Mouse (Mus musculus) hindbrain, embryonic 10.5 days (tissue): ENCODE measurements around the gene Acsbg1. TPM values are rescaled to one million over a fixed set of nuclear protein-coding genes. Genes with fewer than 3 reads are reported as not detected.
"Not testable (repeated sequence)": the region's sequence is repeated elsewhere in the genome, so short reads cannot be mapped to it uniquely, and the experiment has no call there.

Experiments
- DNase-seq: peaks from one replicate; pipeline ENCODE4 v3.0.0-alpha.2; 2017; ENCODE audit warnings: low spot score
- H3K27ac ChIP-seq: fragments of 300-500 bp; sonication (generic); 2 replicates; pipeline ENCODE4 v1.5.1; 2016; ENCODE audit warnings: mild to moderate bottlenecking, moderate library complexity
- H3K27me3 ChIP-seq: fragments of 300-500 bp; sonication (generic); 2 replicates; pipeline ENCODE4 v1.6.1; 2016; ENCODE audit warnings: mild to moderate bottlenecking; ENCODE audit not compliant: poor library complexity, insufficient read depth, severe bottlenecking
- H3K36me3 ChIP-seq: fragments of 300-500 bp; sonication (generic); 2 replicates; pipeline ENCODE4 v1.6.1; 2016; ENCODE audit warnings: mild to moderate bottlenecking, moderate library complexity
- H3K4me1 ChIP-seq: fragments of 300-500 bp; sonication (generic); replicated peaks from 2 replicates; pipeline ENCODE4 v1.6.1; 2016; ENCODE audit warnings: mild to moderate bottlenecking
- H3K4me3 ChIP-seq: fragments of 300-500 bp; sonication (generic); 2 replicates; pipeline ENCODE4 v1.5.1; 2016; ENCODE audit warnings: mild to moderate bottlenecking, moderate library complexity
- H3K9me3 ChIP-seq: fragments of 300-500 bp; sonication (generic); 2 replicates; pipeline ENCODE4 v1.6.1; 2016; ENCODE audit warnings: mild to moderate bottlenecking, moderate library complexity
- WGBS: fragments of 180-500 bp; shearing (Covaris S2); methylation state at CpG from one replicate; pipeline ENCODE4 v1.1.7; 2016; 5-methylcytosine and 5-hydroxymethylcytosine counted together
- polyA plus RNA-seq: library from polyadenylated mRNA; unstranded; fragments of >200 nt; fragmentation: Nextera tagmentation; extraction: Ambion mirVana; gene quantifications from 2 replicates; pipeline ENCODE4 v1.2.1, GENCODE M21; 2016

The Acsbg1 gene
- polyA plus RNA-seq, 1 experiment from 2014 or later: 8.7 TPM

- peak; percentile 33 for DNase-seq
- peak overlapping the region; percentile 1; the same call in 1 of the 2 replicates for H3K27ac ChIP-seq
- H3K4me3 ChIP-seq: peak overlapping the region; percentile 46
- H3K4me1 ChIP-seq: peaks cover 19% of the 10 kb centered on the region
- WGBS: 7% methylated on average over 31 of the region's 31 CpGs
- not testable (repeated sequence) for H3K36me3 ChIP-seq, H3K9me3 ChIP-seq
- H3K27me3 ChIP-seq: peaks cover 31% of the 10 kb centered on the region
Observed at GRCm38 (mm10) chr9:54691241-54691805, 29.7 kb upstream of the Acsbg1 start.

- not testable (repeated sequence) for DNase-seq, H3K4me3 ChIP-seq, H3K27ac ChIP-seq, H3K9me3 ChIP-seq, H3K36me3 ChIP-seq
- H3K27me3 ChIP-seq: peaks cover 24% of the 10 kb centered on the region
- WGBS: 81% methylated on average over 2 of the region's 2 CpGs
- peaks cover 19% of the 10 kb centered on the region for H3K4me1 ChIP-seq
Observed at GRCm38 (mm10) chr9:54690697-54691096, 29.0 kb upstream of the Acsbg1 start.

GRCm38 (mm10) chr9:54689446-54689845, 27.8 kb upstream of the Acsbg1 start:
- H3K9me3 ChIP-seq: no peaks in the 10 kb centered on the region
- DNase-seq: no peak
- peaks cover 19% of the 10 kb centered on the region for H3K4me1 ChIP-seq
- H3K27me3 ChIP-seq: peaks cover 16% of the 10 kb centered on the region
- H3K4me3 ChIP-seq: no peak overlapping the region
- WGBS: 79% methylated on average over 8 of the region's 8 CpGs
- no peak overlapping the region for H3K27ac ChIP-seq
- no peaks in the 10 kb centered on the region for H3K36me3 ChIP-seq

- DNase-seq: no peak
- Histone ChIP-seq H3K27ac (peak overlapping the region; percentile 59; the same call in 1 of the 2 replicates), H3K4me1 (peaks cover 19% of the 10 kb centered on the region), H3K9me3 (no peaks in the 10 kb centered on the region), H3K4me3 (no peak overlapping the region), H3K27me3 (peaks cover 13% of the 10 kb centered on the region), H3K36me3 (no peaks in the 10 kb centered on the region)
- 65% methylated on average over 14 of the region's 14 CpGs for WGBS
Observed at GRCm38 (mm10) chr9:54687246-54688236, 25.9 kb upstream of the Acsbg1 start.

GRCm38 (mm10) chr9:54683814-54684605, 22.3 kb upstream of the Acsbg1 start:
- Histone ChIP-seq H3K36me3 (no peaks in the 10 kb centered on the region), H3K4me3 (no peak overlapping the region), H3K4me1 (peaks cover 9% of the 10 kb centered on the region; the same call in 1 of the 2 replicates), H3K27me3 (no peaks in the 10 kb centered on the region), H3K9me3 (no peaks in the 10 kb centered on the region), H3K27ac (no peak overlapping the region)
- WGBS: 70% methylated on average over 7 of the region's 7 CpGs
- DNase-seq: no peak

- 78% methylated on average over 4 of the region's 4 CpGs for WGBS
- Histone ChIP-seq H3K4me1 (peaks cover 4% of the 10 kb centered on the region; the same call in 1 of the 2 replicates), H3K27ac (no peak overlapping the region), H3K4me3 (no peak overlapping the region), H3K36me3 (no peaks in the 10 kb centered on the region), H3K9me3 (no peaks in the 10 kb centered on the region), H3K27me3 (no peaks in the 10 kb centered on the region)
- no peak for DNase-seq
Observed at GRCm38 (mm10) chr9:54682846-54683245, 21.2 kb upstream of the Acsbg1 start.

GRCm38 (mm10) chr9:54676531-54676986, 14.9 kb upstream of the Acsbg1 start:
- peak overlapping the region; percentile 83 for H3K27ac ChIP-seq
- H3K36me3 ChIP-seq: no peaks in the 10 kb centered on the region
- H3K27me3 ChIP-seq: 0 out of 2 replicates have a peak, but pooled peaks cover 3% of the 10 kb centered on the region
- peak; percentile 87 for DNase-seq
- peak overlapping the region; percentile 50 for H3K4me3 ChIP-seq
- H3K4me1 ChIP-seq: no peaks in the 10 kb centered on the region; the same call in 1 of the 2 replicates
- WGBS: 2% methylated on average over 14 of the region's 14 CpGs
- no peaks in the 10 kb centered on the region for H3K9me3 ChIP-seq

- Histone ChIP-seq H3K27me3 (0 out of 2 replicates have a peak, but pooled peaks cover 3% of the 10 kb centered on the region), H3K4me3 (no peak overlapping the region), H3K4me1 (no peaks in the 10 kb centered on the region; the same call in 1 of the 2 replicates), H3K27ac (no peak overlapping the region), H3K9me3 (no peaks in the 10 kb centered on the region), H3K36me3 (no peaks in the 10 kb centered on the region)
- 91% methylated on average over 13 of the region's 13 CpGs for WGBS
- no peak for DNase-seq
Observed at GRCm38 (mm10) chr9:54673887-54674286, 12.2 kb upstream of the Acsbg1 start.

GRCm38 (mm10) chr9:54671962-54672361, 10.3 kb upstream of the Acsbg1 start:
- H3K4me1 ChIP-seq: no peaks in the 10 kb centered on the region; the same call in 1 of the 2 replicates
- H3K27ac ChIP-seq: no peak overlapping the region
- no peaks in the 10 kb centered on the region for H3K9me3 ChIP-seq
- WGBS: 89% methylated on average over 3 of the region's 3 CpGs
- no peaks in the 10 kb centered on the region for H3K27me3 ChIP-seq
- no peaks in the 10 kb centered on the region for H3K36me3 ChIP-seq
- no peak for DNase-seq
- no peak overlapping the region for H3K4me3 ChIP-seq

GRCm38 (mm10) chr9:54668455-54668854, 6.8 kb upstream of the Acsbg1 start:
- Histone ChIP-seq H3K9me3 (no peaks in the 10 kb centered on the region), H3K27me3 (no peaks in the 10 kb centered on the region), H3K36me3 (no peaks in the 10 kb centered on the region), H3K4me3 (no peak overlapping the region), H3K27ac (no peak overlapping the region), H3K4me1 (no peaks in the 10 kb centered on the region)
- WGBS: 57% methylated on average over 4 of the region's 4 CpGs
- no peak for DNase-seq

GRCm38 (mm10) chr9:54666116-54666515, 4.4 kb upstream of the Acsbg1 start:
- no peak overlapping the region for H3K4me3 ChIP-seq
- no peaks in the 10 kb centered on the region for H3K36me3 ChIP-seq
- no peak overlapping the region for H3K27ac ChIP-seq
- H3K9me3 ChIP-seq: no peaks in the 10 kb centered on the region
- H3K27me3 ChIP-seq: no peaks in the 10 kb centered on the region
- peaks cover 14% of the 10 kb centered on the region for H3K4me1 ChIP-seq
- DNase-seq: no peak
- 92% methylated on average over 3 of the region's 3 CpGs for WGBS

- no peak for DNase-seq
- 88% methylated on average over 9 of the region's 9 CpGs for WGBS
- Histone ChIP-seq H3K4me3 (no peak overlapping the region), H3K27ac (no peak overlapping the region), H3K27me3 (no peaks in the 10 kb centered on the region), H3K9me3 (no peaks in the 10 kb centered on the region), H3K36me3 (no peaks in the 10 kb centered on the region), H3K4me1 (peaks cover 17% of the 10 kb centered on the region)
Observed at GRCm38 (mm10) chr9:54664358-54664757, 2.7 kb upstream of the Acsbg1 start.
